In genomic region chr17:87602260-87603036, GRCm38 (mm10) we compare ENCODE assay signal across 9 mouse cellular contexts. TPM values are rescaled to one million over a fixed set of nuclear protein-coding genes. Genes with fewer than 3 reads are reported as not detected.
DNase-seq lines count a peak whose midpoint lies in the region; ATAC-seq lines count a peak whose summit lies in the region.
"Had no signal": no experiment of that assay in that cellular context is flagged by ENCODE, and none has a peak within 500 bp of the region (broad histone marks: within the 10 kb centered on the region; RNA-seq: fewer than 3 reads in every experiment).

No protein-coding gene starts in this region.

- 67% methylated on average over 17 of the region's 17 CpGs for WGBS in intestine, embryonic 15.5 days
- WGBS in liver, embryonic 16.5 days (ENCODE audit: insufficient replicate concordance) = 42% methylated on average over 17 of the region's 17 CpGs
- 79% methylated on average over 17 of the region's 17 CpGs for WGBS in neural tube, embryonic 15.5 days

- H3K4me3 ChIP-seq in intestine, embryonic 15.5 days (replicated peaks) = no peak overlapping the region
- H3K4me3 ChIP-seq in liver, embryonic 16.5 days (ENCODE audit: low read depth, low read length) = 0 out of 2 replicates have a peak overlapping the region, but pooled peaks have one; percentile 15
- H3K4me3 ChIP-seq in neural tube, embryonic 15.5 days (replicated peaks) = no peak overlapping the region
- H3K4me3 ChIP-seq: hindbrain, embryonic 13.5 days had no signal

- H3K4me2 ChIP-seq in intestine, embryonic 15.5 days (replicated peaks) = peak overlapping the region; percentile 26
- H3K4me2 ChIP-seq in liver, embryonic 16.5 days (ENCODE audit: low read depth, low read length) = 0 out of 2 replicates have a peak overlapping the region, but pooled peaks have one; percentile 6
- H3K4me2 ChIP-seq in neural tube, embryonic 15.5 days = no peak overlapping the region
- H3K4me2 ChIP-seq: hindbrain, embryonic 13.5 days had no signal

- H3K36me3 ChIP-seq in intestine, embryonic 15.5 days = no peaks in the 10 kb centered on the region
- H3K36me3 ChIP-seq in liver, embryonic 16.5 days (ENCODE audit: control insufficient read depth, insufficient read depth) = no peaks in the 10 kb centered on the region
- no peaks in the 10 kb centered on the region for H3K36me3 ChIP-seq in neural tube, embryonic 15.5 days
- H3K36me3 ChIP-seq: hindbrain, embryonic 13.5 days had no signal

- ATAC-seq in intestine, embryonic 15.5 days = peak; percentile 78
- ATAC-seq in liver, embryonic 16.5 days (ENCODE audit: low read depth) = no peak
- ATAC-seq in cerebellum, adult (ENCODE audit: insufficient number of reproducible peaks, low FRiP score, low TSS enrichment) = no peak
- no peak for ATAC-seq in neural tube, embryonic 15.5 days (ENCODE audit: low FRiP score)

- H3K27me3 ChIP-seq in intestine, embryonic 15.5 days (replicated peaks) = no peaks in the 10 kb centered on the region
- no peaks in the 10 kb centered on the region for H3K27me3 ChIP-seq in liver, embryonic 16.5 days (ENCODE audit: control insufficient read depth, insufficient read depth, low read depth, low read length)
- no peaks in the 10 kb centered on the region for H3K27me3 ChIP-seq in neural tube, embryonic 15.5 days (replicated peaks)
- H3K27me3 ChIP-seq: hindbrain, embryonic 13.5 days had no signal

- H3K4me1 ChIP-seq in intestine, embryonic 15.5 days (replicated peaks) = 0 out of 2 replicates have a peak, but pooled peaks cover 2% of the 10 kb centered on the region
- no peaks in the 10 kb centered on the region; the same call in 1 of the 2 replicates for H3K4me1 ChIP-seq in liver, embryonic 16.5 days (ENCODE audit: control insufficient read depth, low read depth, low read length)
- peaks cover 8% of the 10 kb centered on the region; the same call in 1 of the 2 replicates for H3K4me1 ChIP-seq in neural tube, embryonic 15.5 days
- H3K4me1 ChIP-seq: hindbrain, embryonic 13.5 days had no signal

- intact Hi-C loops in left cerebral cortex, postnatal 36 days (cut with DNase I) = loop anchor here (2.0 kb wide), 1 partner anchor 60 kb away; no protein-coding TSS in a partner anchor

- H3K9ac ChIP-seq in intestine, embryonic 15.5 days = no peak overlapping the region
- no peak overlapping the region for H3K9ac ChIP-seq in liver, embryonic 16.5 days (ENCODE audit: low read depth, low read length)
- no peak overlapping the region for H3K9ac ChIP-seq in neural tube, embryonic 15.5 days (replicated peaks)
- H3K9ac ChIP-seq: hindbrain, embryonic 13.5 days had no signal

- H3K27ac ChIP-seq in intestine, embryonic 15.5 days = peak overlapping the region; percentile 77
- no peak overlapping the region for H3K27ac ChIP-seq in liver, embryonic 16.5 days (ENCODE audit: low read length)
- H3K27ac ChIP-seq in neural tube, embryonic 15.5 days (replicated peaks) = no peak overlapping the region
- H3K27ac ChIP-seq: hindbrain, embryonic 13.5 days had no signal

- no peaks in the 10 kb centered on the region for H3K9me3 ChIP-seq in intestine, embryonic 15.5 days
- no peaks in the 10 kb centered on the region for H3K9me3 ChIP-seq in liver, embryonic 16.5 days (replicated peaks; ENCODE audit: control insufficient read depth, low read length)
- no peaks in the 10 kb centered on the region for H3K9me3 ChIP-seq in neural tube, embryonic 15.5 days (replicated peaks)
- H3K9me3 ChIP-seq: hindbrain, embryonic 13.5 days had no signal

- DNase-seq in spleen, postnatal 36 days (ENCODE audit: low spot score in 2 of 2) = peak; percentile 12 to 35
- no peak for DNase-seq in spleen, postnatal 14 days (ENCODE audit: low spot score in 2 of 2)
- no peak for DNase-seq in left cerebral cortex, postnatal 36 days (ENCODE audit: low spot score in 2 of 2)
- DNase-seq in gastrocnemius, adult 8-10 months (ENCODE audit: low spot score in 2 of 2) = no peak

RNA-seq across cellular contexts. Expression of gene Epcam, which starts 33.3 kb away (rescaled TPM):
- 958 and 974 TPM in 2 replicates for polyA plus RNA-seq in intestine, embryonic 15.5 days (2015; fragmentation: Nextera tagmentation; extraction: Ambion mirVana)
- 1.0 and 8.1 TPM in 2 replicates for polyA plus RNA-seq in liver, embryonic 16.5 days (2015; fragmentation: Nextera tagmentation; extraction: Ambion mirVana)
- not detected for total RNA-seq in left cerebral cortex, postnatal 36 days (2021)
- total RNA-seq in gastrocnemius, adult 8-10 months (2022) = not detected
- polyA plus RNA-seq in neural tube, embryonic 15.5 days (2015; fragmentation: Nextera tagmentation; extraction: Ambion mirVana) = 3.4 and 89.9 TPM in 2 replicates

Comparison
In these comparisons a context has a peak if more than half of its experiments do, and no peak if none do; other contexts are left out.
1. DNase-seq: peak in spleen, postnatal 36 days (2 of 2); none in spleen, postnatal 14 days (0 of 2), left cerebral cortex, postnatal 36 days (0 of 2) and gastrocnemius, adult 8-10 months (0 of 2).
2. RNA of gene Epcam, which starts 33.3 kb away (polyA plus RNA-seq): 958 to 974 TPM in intestine, embryonic 15.5 days; 1.0 to 8.1 TPM in liver, embryonic 16.5 days and 3.4 to 89.9 TPM in neural tube, embryonic 15.5 days; every median in the first group is over 10 times any median in the second.